Mouse (Mus musculus): ENCODE data around the gene Dnajc6.

Gene Dnajc6

DNA sequence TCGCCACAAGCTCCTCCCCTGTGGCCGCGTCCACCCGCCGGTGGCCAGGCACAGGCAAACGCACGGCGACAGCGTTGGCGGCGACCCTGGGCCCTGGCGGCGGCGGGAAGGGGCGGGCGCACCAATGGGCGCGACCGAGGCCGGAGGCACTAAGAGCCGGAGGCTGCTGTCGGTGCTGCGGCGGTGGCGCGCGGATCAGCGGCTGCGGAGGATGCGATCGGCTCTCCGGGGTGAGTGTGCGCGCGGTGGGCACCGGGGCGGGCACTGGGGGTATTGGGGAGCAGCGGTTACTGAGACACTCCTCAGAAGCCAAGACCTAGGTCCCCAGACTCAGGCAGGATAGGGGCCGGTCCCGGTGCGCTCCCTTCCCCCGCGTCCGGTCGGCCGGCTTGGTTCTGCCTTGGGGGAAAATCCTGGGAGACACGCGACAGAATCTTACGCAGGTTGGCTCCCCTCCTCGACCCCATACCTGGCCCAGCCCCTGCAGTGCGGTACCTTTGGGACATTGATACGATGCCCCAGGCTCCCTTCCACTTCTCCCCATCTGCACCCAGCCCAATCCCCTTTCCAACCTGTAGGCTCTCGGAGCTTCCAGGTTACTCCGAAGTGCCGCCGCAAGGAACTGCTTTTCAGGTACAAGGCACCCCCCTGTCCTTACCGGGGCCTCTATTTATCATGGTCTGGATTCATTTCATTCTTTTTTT, at the start of gene Dnajc6:
Dnajc6 (plus strand) TSS at position 115 of the 704 bp plus-strand sequence.
- peak; percentile 51 to 53 for DNase-seq (ENCODE audit: low spot score in 2 of 2)

DNA sequence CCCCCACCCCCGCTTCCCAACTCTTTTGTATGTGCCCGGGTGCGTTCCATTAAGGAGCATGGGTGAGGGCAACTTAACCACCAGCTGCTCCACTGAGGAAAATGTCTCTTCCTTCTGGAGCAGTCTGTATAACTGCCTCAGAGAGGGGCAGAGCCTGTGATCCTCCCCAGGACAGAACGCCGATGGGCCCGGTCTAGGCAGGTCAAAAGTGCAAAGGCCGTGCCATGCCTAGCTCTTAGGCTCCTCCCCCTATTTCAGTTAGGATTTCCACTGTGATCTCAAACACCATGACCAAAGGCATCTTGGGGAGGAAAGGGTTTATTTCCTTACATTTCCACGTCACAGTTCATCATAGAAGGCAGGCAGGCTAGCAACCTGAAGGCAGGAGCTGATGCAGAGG, 47.7 kb upstream of the Dnajc6 start:
- DNase-seq (ENCODE audit: low spot score in 2 of 2): no peak

DNA sequence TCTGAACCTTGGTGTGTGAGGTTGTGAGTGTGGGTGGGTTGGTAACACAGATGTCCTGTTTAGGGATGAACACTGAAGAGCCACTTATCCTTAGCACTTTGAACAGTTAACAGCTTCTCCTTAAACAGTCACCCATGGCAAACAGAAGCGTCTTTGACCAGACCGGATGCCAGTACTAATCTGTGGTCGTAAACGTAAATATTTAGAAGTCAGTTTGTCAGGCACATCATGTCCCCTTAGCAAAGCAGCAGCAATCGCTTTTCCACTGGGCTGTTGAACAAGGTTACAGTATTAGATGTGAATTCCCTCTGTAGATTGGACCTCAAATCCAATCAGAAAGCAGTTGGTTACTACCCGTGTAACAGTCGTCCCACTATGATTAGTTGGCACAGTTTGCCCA, 47.1 kb upstream of the Dnajc6 start:
- no peak for DNase-seq (ENCODE audit: low spot score in 2 of 2)

DNA sequence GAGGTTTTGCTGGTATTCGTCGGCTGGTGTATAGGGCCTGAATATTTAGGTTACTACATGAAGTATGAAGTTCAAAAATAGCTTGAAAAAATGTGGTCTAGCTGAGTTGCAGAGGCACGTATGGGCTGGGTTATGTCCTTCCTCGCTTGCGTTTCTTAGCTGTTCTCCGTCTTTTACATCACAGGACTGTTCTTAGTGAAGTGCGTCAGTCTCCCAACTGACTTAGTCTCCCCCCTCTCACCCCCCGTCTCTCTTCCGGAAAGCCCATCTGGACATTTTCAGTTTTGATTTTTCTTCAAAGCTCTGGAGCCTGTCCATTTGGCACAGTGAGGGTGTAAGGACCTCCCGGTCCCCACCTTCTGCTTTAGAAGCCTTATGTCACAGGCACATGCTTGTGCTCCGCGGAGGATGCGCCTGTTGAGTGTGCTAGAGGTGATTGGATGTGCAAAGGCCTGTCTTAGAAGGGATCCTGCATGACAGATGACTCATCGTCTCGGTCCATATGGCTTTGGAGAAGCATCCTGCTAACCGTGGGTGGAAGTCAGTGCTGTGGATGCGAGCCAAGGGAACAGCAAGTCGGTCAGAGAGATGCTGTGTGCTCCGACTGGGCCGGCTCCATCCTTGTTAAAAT, 46.2 kb upstream of the Dnajc6 start:
- peak; percentile 86 to 94 for DNase-seq (ENCODE audit: low spot score in 2 of 2)

DNA sequence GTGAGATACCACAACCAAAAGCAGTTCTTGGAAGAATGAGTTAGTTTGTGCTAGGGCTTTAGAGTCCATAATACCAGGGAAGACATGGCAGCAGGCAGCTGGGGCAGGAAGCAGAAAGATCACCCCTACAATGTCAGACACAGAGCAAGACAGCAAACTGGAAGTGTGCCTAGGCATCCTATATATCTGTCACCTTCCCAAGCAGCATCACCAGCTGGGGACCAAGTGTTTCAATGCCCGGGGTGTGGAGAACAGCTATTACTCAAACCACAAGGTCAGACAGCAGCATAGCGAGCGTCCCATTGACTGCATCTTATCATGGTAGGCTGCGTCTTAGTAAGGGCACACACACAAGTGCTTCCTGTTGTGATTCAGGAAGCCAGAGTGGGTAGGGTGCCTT, 45.4 kb upstream of the Dnajc6 start:
- no peak for DNase-seq (ENCODE audit: low spot score in 2 of 2)

DNA sequence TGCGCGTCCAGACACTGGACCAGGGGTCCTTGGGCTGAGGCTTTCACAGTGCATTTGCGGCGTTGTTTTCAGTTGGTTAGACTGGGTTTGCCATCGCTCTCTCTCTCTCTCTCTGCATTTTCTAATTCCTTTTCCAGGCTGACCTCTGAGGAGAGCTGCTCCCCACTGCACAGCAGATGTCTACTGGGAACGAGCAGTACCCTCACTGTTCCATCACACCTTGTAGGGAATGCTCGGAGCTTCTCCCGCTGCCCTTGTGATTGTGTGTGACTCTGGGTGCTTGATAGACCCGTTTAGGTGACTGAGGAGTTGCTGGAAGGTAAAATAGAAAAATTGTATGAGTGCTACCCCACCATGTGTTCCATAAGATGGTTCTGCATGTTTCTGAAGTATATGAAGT, 43.6 kb upstream of the Dnajc6 start:
- DNase-seq (ENCODE audit: low spot score in 2 of 2): no peak

DNA sequence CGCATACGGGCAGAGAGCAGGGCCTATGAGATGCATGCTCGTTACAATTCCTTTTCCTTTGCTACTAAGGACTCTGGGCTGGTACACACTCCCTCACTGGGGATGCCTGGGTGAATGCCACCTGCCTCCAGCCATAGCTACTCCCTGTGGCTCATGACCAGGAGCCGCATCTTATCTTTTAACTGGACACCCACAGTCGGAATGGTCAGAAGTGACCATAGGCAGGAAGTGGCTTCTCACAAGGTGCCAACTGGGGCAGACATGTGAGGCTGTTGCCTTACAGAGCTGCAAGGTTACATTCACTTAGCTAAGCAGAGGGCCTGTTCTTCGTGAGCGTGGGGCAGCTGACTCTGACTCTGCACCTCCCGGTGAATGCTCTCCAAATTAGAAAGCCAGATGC, 39.3 kb upstream of the Dnajc6 start:
- DNase-seq (ENCODE audit: low spot score in 2 of 2): no peak

DNA sequence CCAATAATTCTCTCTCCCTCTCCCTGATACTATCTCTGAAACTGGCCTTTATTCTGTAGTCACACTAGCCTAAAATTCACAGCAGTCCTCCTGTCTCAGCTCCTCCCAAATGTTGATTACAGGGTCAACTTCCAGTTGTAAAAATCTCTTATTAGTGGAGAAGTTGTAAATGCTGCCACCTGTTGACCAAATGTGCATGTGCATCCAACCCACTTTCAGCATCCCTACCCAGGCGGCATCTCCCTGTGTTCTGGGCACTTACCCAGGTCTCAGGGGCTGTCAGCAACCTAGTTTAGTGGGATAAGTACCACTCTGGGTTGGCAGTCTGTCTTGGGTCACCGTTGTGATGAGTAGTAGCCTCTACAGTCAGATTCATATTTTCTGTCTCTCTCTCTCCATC, 38.1 kb upstream of the Dnajc6 start:
- DNase-seq (ENCODE audit: low spot score in 2 of 2): peak; percentile 53 to 70

DNA sequence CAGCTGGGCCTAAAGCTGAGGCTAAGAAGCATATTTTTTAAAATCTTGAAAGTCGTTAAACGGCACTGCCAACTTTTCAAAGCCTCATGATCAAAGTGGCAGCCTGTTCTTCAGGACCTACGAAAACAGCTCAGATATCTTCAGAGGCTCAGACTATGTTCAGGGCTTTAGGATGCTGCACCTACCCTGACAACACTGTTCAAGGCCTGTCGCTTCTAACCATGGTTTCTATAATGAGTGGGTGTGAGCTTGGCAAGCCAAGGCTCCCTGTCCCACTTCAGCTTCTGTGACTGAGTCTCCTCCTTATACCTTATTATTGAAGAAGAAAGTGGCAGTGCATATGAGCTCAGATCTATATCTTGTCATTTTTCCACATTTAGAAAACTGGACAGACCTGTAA, 37.1 kb upstream of the Dnajc6 start:
- DNase-seq (ENCODE audit: low spot score in 2 of 2): no peak

DNA sequence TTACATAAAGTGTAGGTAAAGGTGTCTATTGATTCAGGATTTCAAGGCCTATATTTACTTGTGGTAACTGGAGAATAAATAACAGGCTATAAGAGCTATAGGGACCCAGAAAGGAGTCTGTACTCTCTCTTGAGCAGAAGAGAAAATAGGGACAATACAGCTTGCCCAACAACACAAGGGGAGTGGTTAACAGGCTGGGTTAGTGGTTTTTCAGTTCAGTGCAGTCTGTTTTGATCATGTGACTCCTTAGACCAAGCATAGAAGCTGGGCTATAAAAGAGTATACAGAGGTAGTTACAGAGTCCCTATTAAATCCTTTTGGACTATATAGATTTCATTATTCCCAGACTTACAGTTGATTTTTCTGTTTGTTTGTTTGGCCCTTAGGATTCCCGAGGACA, 36.3 kb upstream of the Dnajc6 start:
- DNase-seq (ENCODE audit: low spot score in 2 of 2): no peak

DNA sequence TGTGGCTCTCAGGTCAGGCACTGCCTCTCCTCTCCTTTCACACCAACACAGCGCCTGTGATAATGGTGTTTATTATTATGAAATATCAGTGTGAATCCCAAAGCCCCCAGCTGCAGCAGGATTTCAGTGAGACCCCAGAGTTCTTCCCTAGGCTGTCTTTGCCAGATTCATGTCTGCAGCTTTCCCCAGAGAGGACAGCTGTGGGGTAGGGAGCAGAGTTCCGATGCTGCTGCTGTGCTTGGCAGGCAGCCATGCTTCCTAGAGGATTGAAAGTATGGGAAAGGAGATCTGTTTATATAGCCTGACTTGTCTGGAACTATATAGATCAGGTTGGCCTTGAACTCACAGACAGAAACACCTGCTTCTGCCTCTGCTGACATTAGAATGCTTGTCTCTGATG, 34.4 kb upstream of the Dnajc6 start:
- peak in 1 of 2 experiments; percentile 16 for DNase-seq (ENCODE audit: low spot score in 2 of 2)

DNA sequence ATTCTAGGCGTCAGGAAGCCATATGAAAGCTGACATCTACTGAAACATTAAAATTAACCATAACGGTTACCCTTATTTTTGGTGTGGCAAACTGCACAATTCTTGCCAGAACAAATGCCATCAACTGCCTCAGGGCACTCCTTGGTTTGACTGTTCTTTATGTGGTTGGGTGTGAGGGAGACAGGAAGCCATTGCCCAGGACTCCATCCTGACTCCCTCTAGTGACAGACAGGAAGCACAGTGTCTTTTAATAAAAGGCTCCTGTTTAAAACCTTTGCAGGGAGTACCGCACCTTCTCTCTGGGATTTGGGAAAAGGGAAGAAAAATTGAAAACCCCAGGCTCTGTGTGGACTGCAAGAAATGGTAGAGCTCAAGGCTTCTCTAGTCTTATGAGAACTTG, 30.2 kb upstream of the Dnajc6 start:
- DNase-seq (ENCODE audit: low spot score in 2 of 2): no peak

DNA sequence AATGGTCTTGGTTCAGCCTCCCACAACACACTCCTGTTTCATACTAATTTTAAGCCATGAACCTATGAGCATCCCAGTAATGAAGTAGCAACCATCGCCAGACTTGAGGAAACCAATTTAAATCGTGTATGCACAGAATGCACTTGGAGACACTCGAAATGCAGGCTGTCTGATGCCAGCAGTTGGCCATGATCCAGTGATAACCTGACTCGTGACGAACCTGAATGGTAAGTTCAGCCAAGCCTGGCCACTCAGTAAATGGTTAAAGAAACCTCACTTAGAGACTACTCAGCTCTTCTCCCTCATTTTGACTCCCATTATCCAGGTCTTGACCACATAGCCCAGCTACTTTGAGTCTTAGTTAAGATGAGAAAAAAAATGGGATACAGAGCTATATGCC, 27.2 kb upstream of the Dnajc6 start:
- no peak for DNase-seq (ENCODE audit: low spot score in 2 of 2)

DNA sequence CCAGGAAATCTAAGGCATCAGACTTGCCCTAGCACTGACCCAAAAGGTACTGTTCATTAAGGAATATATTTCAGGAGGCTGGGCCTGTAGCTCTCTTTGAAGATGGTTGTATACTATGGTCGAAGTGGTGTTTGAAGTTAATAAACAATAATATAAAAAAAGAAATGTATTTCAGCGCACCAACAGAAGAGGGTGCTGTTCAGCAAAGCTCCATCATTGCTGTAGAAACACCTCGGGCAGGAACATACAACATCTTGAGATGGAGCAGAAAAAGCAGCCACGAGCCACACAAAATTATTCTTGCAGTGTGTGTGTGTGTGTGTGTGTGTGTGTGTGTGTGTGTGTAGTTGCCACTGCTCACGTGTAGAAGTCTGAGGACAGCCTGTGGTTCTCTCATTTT, 25.9 kb upstream of the Dnajc6 start:
- DNase-seq (ENCODE audit: low spot score in 2 of 2): no peak

DNA sequence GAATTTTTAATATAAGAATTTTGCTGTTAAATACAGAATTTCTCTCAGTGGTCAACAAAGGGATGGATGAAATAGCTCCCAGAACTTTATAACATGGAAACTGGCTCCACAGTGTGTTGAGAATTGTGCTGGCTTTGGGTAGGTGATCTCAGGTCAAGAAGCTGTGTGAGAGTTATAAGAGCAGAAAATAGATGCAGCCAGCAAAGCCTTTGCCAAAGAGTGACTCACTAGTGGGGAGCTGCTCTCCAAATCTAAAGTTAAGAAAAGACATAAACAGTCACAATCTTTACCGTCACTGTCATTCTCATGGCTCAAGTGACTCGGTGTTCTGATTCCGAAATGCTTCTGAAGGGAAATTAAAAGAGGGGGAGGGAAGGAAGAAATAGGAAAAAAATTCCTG, 23.7 kb upstream of the Dnajc6 start:
- no peak for DNase-seq (ENCODE audit: low spot score in 2 of 2)

DNA sequence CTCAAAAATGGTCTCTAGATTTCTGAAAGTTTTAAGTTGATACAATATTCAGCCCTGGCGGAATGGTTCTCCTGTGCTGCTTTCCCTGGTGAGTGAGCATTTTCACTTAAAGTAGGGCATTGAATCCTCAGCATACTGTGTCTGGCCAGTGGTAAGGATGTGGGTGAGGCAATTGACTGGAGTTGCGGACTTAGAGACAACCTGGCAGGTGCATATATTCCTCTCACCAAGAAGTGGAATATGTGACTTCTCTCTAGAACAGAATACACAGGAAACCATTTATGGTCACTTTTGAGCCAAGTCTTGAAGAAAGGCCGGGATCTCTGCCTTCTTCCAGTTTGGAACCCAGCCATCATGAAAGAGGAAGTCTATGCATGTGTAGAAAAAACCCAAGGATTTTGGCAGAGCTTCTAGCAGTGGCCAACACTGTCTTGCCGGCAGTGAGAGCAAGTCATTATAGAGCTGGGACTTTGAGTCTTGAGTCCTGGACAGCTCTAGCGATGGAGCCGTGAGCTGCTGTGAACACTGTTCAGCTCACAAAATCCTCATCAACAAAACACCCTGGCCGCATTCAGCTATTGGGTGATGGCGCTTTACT, 6.0 kb upstream of the Dnajc6 start:
- no peak for DNase-seq (ENCODE audit: low spot score in 2 of 2)

DNA sequence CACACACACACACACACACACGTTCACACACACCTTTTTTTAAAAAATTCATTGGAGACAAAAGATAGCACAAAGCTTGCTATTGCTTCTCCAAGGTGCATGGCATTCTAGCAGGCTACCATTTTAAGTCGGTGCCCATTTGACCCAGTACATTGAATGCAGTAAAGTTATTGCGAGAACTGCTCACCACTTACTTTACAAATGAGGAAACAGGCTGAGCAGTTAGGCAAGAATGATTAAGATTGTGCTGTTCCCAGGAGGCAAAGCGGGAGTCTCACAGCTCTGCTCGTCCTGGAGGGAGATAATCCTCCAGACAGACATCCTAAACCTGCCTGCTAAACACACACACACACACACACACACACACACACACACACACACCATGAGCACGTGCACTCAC, 4.7 kb upstream of the Dnajc6 start:
- no peak for DNase-seq (ENCODE audit: low spot score in 2 of 2)

DNA sequence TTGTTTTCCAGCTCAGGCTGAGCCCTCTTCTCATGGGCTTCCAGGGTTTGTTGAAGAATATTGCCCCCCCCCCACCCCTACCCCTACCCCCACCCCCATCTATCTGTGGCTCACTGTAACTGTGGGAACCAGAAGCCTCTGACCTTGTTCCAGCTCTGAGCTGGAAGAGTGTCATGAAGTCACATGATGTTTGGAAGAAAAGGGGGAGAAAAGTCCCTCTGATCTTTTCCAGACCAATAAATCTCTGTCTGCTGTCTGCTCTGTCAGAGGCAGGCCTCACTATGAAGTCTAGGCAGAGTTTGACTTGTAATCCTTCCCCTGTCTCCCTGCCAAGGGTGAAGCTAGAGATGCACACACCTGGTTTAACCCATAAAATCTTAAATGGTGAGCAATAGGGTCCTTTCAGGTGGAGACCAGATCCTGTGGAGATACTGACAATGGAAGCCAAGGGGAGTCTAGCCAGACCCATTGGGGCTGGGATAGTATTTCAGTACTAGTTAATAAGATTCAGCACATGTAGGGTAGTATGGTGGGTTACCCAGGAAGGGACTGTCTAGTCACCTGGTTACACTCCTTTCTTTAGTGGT, 2.7 kb upstream of the Dnajc6 start:
- no peak for DNase-seq (ENCODE audit: low spot score in 2 of 2)

DNA sequence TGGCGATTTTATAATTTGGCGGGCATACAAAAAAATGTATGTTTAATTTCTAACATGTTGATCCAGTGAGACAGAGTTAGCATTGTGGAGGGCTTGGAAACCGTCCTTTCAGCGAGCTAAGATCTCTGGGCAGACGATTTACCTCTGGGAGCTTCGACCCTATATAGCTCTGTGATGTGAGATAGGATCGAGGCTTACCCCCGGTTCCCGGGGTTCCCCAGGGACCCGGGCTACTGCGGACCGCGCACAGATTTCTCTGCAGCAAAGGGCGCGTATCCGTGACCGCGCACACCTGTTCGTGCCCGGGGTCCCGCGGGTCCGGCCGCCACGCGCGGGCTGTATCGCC, 287 bp upstream of the Dnajc6 start:
- no peak for DNase-seq (ENCODE audit: low spot score in 2 of 2)

DNA sequence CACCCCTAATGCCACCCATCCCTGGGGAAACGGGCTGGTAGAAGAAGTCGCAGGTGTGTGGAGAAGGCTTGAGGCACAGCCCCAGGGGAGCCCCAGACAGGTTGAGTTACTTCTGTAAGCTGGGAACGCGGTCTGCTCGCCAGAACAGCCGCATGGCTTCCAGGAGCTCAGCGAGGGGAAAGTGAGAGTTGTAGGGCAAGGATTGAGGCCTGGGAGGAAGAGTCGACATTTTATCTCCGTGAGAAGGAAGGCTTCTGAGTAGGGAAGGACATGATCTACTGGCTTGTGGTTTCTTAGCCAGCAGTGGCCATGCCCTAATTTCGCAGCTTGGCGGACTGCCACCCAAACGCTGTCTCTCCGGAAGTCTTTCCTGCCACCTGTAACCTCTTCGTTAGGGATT, 888 bp downstream of the Dnajc6 start:
- DNase-seq (ENCODE audit: low spot score in 2 of 2): no peak

DNA sequence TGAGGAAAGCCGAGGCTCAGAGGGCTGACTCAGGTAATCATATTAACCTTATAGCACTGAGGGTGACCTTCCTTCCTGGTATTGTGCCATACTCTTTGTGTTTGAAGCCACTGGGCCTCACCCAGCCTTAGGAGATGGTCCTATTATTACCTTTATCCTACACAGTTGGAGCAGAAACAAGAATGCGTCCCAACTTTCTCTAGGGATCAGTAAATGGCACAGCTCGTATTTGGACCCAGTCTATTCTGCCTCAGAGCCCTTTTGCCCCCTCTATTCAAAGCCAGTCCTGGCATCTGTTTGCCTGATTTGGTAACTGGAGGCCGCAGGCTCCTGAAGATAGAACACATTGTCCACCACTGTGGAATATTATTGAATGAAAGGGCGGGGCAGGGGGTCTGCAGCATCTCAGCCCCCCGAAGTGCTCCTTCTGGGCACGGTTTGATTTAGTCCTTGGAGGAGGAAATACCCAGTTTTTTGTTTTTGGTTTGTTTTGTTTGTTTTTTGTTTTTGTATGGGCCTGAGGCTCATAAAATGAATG, 8.1 kb downstream of the Dnajc6 start:
- peak in 1 of 2 experiments; percentile 17 for DNase-seq (ENCODE audit: low spot score in 2 of 2)

DNA sequence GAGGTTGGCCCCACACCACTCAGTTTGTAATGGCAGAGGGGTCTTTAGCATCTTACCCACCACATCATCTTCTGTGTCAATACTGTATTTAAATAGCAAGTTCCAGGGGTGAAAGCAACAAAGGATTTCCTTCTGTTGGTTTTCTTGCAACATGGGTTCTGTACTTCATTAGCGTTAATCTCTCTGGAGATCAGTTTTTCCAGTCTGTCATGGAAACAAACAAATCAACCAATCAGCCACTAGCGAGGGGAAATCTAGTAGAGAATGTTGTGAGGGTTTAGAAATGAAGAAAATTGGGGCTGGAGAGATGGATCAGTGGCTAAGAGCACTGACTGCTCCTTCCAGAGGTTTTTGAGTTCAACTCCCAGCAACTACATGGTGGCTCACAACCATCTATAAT, 9.5 kb downstream of the Dnajc6 start:
- DNase-seq (ENCODE audit: low spot score in 2 of 2): peak in 1 of 2 experiments; percentile 11

DNA sequence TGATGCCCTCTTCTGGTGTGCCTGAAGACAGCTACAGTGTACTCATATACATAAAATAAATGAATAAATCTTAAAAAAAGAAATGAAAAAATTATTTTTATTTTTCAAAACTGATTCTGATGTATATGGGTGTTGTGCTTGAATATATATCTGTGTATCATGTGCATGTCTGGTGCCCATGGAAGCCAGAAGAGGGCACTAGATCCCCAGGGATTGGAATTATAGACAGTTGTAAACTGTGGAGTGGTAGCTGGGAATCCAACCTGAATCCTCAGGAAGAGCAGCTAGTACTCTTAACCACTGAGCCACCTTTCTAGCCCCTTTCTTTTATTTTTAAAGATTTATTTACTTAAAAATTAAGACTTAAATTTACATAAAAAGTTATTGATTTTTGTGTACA, 9.9 kb downstream of the Dnajc6 start:
- peak in 1 of 2 experiments; percentile 15 for DNase-seq (ENCODE audit: low spot score in 2 of 2)
